Mouse (Mus musculus) urinary bladder, postnatal 0 days (tissue): ENCODE results near the gene Serpinb1b. TPM values are rescaled to one million over a fixed set of nuclear protein-coding genes. Genes with fewer than 3 reads are reported as not detected.

Experiments
- polyA plus RNA-seq: library from polyadenylated mRNA; unstranded; fragments of >200 nt; fragmentation: Nextera tagmentation; extraction: Ambion mirVana; gene quantifications from 2 replicates; pipeline ENCODE4 v1.2.1, GENCODE M21; 2015

Serpinb1b gene
- polyA plus RNA-seq, result 0.29 TPM in 1 of 2 replicates, not detected in the other

DNA sequence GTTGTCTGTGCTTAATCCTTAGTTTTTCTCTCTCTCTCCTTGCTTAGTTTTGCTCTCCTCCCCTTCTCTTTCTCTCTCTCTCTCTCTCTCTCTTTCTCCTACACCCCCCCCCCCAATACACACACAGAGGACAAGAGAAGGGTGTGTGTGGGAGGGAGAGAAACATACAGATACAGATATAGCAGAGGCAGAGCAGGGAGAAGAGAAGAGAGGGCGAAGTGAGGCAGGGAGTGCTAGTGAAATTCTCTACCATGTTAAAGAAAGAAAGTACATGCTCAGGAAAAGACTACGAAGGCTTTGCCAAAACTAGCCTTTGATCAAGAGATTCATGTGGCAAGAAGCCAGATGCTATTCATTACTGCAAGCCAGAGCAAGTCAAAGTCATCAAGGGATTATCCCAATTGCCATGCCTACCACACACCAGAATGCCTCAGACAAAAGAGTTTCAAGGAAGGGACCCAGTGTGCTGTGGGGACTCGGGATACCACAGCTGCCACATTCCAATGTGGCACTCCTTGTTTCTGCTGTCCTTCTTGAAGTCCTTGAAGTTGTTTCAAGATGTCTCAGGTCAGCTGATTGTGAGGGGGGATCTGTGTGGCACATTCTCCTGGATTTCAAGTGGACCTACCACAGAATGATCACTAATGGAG lies at the start of gene Serpinb1b:
Gene Serpinb1b, plus strand, starts transcription at position 520 of the 650 bp plus-strand sequence.

Other genes with a start within 250 kb of the Serpinb1b start
- gene Serpinb1a, start 227.4 kb upstream of the Serpinb1b start, polyA plus RNA-seq, result 50.3 and 57.8 TPM in 2 replicates
- gene Serpinb1c, start 180.4 kb upstream of the Serpinb1b start, polyA plus RNA-seq, result 0.22 and 0.31 TPM in 2 replicates
- 44.0 and 44.5 TPM in 2 replicates for gene Serpinb6b, start 113.4 kb upstream of the Serpinb1b start, polyA plus RNA-seq
- gene Serpinb9, start 75.3 kb upstream of the Serpinb1b start, polyA plus RNA-seq, result 15.2 and 15.3 TPM in 2 replicates
- gene Serpinb9b, start 51.2 kb upstream of the Serpinb1b start, polyA plus RNA-seq, result 1.7 and 2.3 TPM in 2 replicates
- not detected in 2 replicates for gene Serpinb9c, start 81.2 kb downstream of the Serpinb1b start, polyA plus RNA-seq
- not detected in 2 replicates for gene Serpinb9d, start 114.4 kb downstream of the Serpinb1b start, polyA plus RNA-seq
- not detected in 2 replicates for gene Serpinb9e, start 171.0 kb downstream of the Serpinb1b start, polyA plus RNA-seq
- gene Serpinb9f, start 245.5 kb downstream of the Serpinb1b start, polyA plus RNA-seq, result not detected in 2 replicates